Mouse (Mus musculus) left cerebral cortex, postnatal 4 days (tissue): ENCODE measurements around the gene 2310061I04Rik. TPM values are rescaled to one million over a fixed set of nuclear protein-coding genes. Genes with fewer than 3 reads are reported as not detected.
A peak's percentile ranks its signal among the peaks of the same experiment; 100 is the strongest.

Experiments
- DNase-seq: peaks from one replicate; pipeline ENCODE4 v3.0.0-alpha.2; 2022
- intact Hi-C: fragments of 180-260 bp; cut with DNase I; formaldehyde crosslinking; loops from one replicate; pipeline ENCODE4 v1.15.1; 2025
- total RNA-seq, 2 experiments: library from RNA; stranded (reverse); gene quantifications; 2 replicates each; pipeline ENCODE4 v1.2.3; 2021

2310061I04Rik gene
- total RNA-seq, 2 experiments from 2014 or later, result 59.8 to 69.2 TPM

- intact Hi-C loops, result no loop called here
- peak; percentile 99 for DNase-seq
Observed at GRCm38 (mm10) chr17:35916297-35917142, 19.3 kb upstream of the 2310061I04Rik start, which contains the start of the genes Mrps18b and Ppp1r10. Mrps18b (minus strand) TSS chr17:35916389. Ppp1r10 (plus strand) TSS chr17:35916434.

DNA sequence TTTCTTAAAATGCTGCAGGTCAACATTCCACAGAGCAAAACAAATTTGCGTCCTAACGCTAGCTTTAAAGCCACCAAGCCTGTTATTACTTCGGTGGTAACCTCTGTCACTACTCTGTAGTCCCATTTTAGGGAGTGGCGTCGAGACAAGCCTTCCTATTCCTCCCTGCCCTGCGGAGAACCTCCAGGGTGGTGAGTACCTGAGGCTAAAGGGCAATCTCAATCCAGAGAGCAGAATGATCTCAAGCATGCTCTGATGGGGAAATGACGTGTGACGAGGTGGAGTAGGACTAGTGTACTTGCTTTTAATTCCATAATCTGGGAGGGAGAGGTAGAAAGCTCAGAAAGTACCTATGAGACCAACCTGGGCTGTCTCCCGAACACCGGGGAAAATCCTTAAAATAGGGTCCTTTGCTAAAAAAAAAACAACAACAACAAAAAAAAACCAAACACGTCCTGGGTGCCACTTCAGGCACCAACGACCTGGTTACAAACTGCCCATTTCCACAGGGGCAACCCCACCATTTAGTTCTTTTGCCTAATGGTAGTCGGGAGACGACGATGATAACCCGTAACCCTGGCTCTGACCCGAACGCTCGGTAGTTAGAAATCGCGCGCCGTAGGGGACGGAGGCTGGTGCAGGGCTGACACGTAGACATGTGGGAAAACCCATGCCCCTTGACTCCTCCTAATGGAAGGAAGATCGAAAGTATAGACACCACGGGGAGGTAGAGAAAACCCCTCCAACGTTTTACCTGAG, 18.5 kb upstream of the 2310061I04Rik start:
- intact Hi-C loops, result no loop called here
- DNase-seq, result no peak

DNA sequence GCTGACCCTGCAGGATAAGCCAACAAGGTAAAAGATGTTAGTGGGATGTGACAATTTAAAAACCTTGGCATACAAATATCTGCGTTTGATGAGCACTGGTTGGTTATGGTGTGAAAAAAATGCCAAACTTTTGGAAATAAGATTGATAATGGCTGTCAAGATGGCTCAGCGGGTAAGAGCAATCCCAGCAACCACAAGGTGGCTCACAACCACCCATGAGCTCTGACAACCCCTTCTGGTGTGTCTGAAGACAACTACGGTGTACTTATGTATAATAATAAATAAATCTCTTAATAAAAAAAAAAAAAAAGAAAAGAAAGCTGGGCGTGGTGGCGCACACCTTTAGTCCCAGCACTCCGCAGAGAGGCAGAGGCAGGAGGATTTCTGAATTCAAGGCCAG, 17.7 kb upstream of the 2310061I04Rik start:
- no peak for DNase-seq
- intact Hi-C loops, result no loop called here

DNA sequence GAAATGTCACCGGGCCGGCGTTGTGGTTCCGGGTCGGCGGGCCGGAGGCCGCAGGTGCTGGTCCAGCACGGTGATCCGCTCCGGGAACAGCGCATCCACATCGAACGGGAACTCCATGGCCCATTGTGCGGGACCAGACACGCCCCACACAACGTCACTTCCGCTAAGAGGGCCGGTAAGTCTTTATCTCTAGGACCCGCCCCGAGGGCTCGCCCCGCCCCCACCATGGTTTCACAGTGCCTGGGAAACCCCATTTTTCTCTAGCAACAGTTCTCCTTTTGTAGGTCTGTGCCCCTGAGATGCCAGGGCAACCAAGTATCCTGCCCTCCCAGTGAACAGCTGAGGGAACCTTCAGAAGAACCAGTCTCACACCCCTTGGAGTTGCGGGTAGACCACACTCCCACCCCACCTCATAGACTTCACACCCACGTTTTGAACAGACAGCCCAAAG, 12.7 kb upstream of the 2310061I04Rik start, which contains the start of gene Atat1:
Atat1 (minus strand) TSS at position 157 of the 451 bp plus-strand sequence.
- intact Hi-C loops, result no loop called here

GRCm38 (mm10) chr17:35909186-35909918, 12.1 kb upstream of the 2310061I04Rik start:
- DNase-seq, result peak; percentile 35
- intact Hi-C loops, result no loop called here

More for the DNA sequence above, 12.7 kb upstream of the 2310061I04Rik start, which contains the start of gene Atat1:
- peak; percentile 97 for DNase-seq

GRCm38 (mm10) chr17:35907609-35908008, 10.4 kb upstream of the 2310061I04Rik start:
- intact Hi-C loops, result no loop called here
- DNase-seq, result no peak

GRCm38 (mm10) chr17:35905587-35905986, 8.4 kb upstream of the 2310061I04Rik start:
- DNase-seq, result no peak
- intact Hi-C loops, result no loop called here

DNA sequence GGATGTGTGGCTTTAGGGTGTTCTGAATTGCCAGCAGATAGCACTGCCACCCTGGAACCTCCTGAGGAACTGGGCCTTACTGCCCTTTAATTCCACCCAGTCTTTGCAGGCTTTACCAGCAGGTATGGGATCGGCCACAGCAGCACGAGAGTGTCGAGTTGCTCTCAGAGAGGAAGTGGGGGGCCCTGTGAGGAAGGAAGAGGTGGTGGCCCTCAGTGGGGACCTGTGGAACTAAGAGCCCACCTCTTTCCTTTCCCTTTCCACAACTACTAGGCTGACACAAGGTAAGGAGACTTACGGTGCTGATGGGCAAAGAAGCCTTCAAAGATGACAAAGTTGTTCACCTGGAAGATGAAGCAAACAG, 6.7 kb upstream of the 2310061I04Rik start:
- intact Hi-C loops, result no loop called here
- DNase-seq, result no peak

GRCm38 (mm10) chr17:35903343-35903991, 6.2 kb upstream of the 2310061I04Rik start:
- intact Hi-C loops, result no loop called here
- no peak for DNase-seq

GRCm38 (mm10) chr17:35900636-35901035, 3.4 kb upstream of the 2310061I04Rik start:
- intact Hi-C loops, result no loop called here
- DNase-seq, result no peak

- intact Hi-C loops, result no loop called here
- peak; percentile 34 for DNase-seq
Observed at GRCm38 (mm10) chr17:35897644-35898573, 678 bp upstream of the 2310061I04Rik start.

- intact Hi-C loops, result no loop called here
- no peak for DNase-seq
Observed at GRCm38 (mm10) chr17:35887725-35888124, 9.5 kb downstream of the 2310061I04Rik start.

DNA sequence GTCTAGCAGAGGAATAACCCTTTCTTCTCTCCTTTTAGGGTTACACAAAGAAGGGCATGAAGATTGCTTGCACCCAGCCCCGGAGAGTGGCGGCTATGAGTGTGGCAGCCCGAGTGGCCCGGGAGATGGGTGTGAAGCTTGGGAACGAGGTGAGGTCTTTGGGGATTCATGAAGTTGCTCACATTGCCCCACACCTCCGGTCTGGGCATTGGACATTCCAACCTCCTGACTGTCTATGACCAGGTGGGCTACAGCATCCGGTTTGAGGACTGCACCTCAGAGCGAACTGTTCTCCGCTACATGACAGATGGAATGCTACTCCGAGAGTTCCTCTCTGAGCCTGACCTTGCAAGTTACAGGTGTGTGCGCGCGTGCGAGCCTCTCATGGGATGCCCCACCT, 13.5 kb downstream of the 2310061I04Rik start:
- no peak for DNase-seq
- intact Hi-C loops, result no loop called here

DNA sequence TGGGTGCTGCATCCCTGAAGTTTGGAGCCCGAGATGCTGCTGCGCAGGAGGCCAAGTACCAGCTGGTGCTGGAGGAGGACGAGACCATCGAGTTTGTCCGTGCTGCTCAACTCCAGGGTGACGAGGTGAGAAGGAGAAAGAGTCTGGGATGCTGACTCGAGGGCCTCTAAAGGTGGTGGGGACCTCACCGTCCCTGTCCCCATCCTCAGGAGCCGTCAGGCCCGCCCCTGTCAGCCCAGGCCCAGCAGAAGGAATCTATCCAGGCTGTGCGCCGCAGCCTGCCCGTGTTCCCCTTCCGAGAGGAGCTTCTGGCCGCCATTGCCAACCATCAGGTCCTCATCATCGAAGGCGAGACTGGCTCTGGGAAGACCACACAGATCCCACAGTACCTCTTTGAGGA, 14.3 kb downstream of the 2310061I04Rik start:
- intact Hi-C loops, result no loop called here
- DNase-seq, result no peak

DNA sequence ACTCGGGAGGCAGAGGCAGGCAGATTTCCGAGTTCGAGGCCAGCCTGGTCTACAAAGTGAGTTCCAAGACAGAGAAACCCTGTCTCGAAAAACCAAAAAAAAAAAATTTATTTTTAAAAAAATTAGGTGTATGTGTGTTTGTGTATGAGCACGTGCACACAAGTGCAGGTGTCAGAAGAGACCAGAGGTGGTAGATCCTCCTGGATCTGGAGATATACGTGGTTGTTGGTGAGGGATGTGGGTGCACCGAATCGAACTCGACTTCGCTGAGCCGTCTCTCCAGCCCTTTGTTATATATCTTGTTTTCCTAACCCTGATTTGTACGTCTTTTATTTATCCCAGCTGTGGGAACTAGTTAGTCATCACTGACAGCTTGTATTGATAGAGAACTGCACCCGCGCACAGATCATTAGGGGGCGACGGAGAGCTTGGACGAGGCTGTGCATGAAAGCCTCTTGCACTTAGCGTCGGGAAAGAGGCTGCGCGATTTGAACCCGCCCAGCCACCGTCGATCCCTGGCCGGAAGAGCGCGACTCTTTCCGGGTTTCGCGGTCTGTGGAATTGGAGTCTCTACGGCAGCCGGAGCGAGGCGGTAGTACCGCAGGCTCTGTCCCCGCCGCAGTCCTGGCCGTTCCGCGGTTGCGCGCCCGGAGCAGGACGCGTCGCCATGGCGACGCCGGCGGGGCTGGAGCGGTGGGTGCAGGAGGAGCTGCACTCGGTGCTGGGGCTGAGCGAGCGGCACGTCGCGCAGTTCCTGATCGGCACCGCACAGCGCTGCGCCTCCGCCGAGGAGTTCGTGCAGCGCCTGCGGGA, 17.8 kb downstream of the 2310061I04Rik start, which contains the start of gene Dhx16:
Dhx16 (plus strand) TSS at position 575 of the 813 bp plus-strand sequence.
- DNase-seq, result peak; percentile 96
- intact Hi-C loops, result no loop called here

- DNase-seq, result no peak
- intact Hi-C loops, result no loop called here
Observed at GRCm38 (mm10) chr17:35874721-35875120, 22.5 kb downstream of the 2310061I04Rik start.

GRCm38 (mm10) chr17:35873774-35874519, 23.3 kb downstream of the 2310061I04Rik start:
- intact Hi-C loops, result loop anchor here (2.0 kb wide), 1 partner anchor 43 kb away; no protein-coding TSS in a partner anchor
- peak; percentile 89 for DNase-seq
